Mouse (Mus musculus) thymus, adult 2 months (tissue): Measurements from ENCODE around the gene Mrps10.

Experiments used
- CTCF ChIP-seq: fragments of 200-500 bp; IDR thresholded peaks from 2 replicates; pipeline ENCODE4 v1.5.1; 2012; ENCODE audit warnings: mild to moderate bottlenecking, control low read depth, low read length, moderate library complexity, borderline replicate concordance; ENCODE audit not compliant: control insufficient read depth, poor library complexity, insufficient read depth; ENCODE audit errors: extremely low read depth
- POLR2A ChIP-seq: fragments of 200-500 bp; IDR thresholded peaks from 2 replicates; pipeline ENCODE4 v1.6.1; 2012; ENCODE audit warnings: mild to moderate bottlenecking, low read length, control low read depth, moderate library complexity; ENCODE audit not compliant: control insufficient read depth, poor library complexity, insufficient read depth; ENCODE audit errors: extremely low read depth

- TF ChIP-seq POLR2A: no peak
- TF ChIP-seq CTCF: no peak
These were observed 62.1 kb downstream of the Mrps10 start for GRCm38 (mm10) chr17:47430815-47431214.
